Mouse (Mus musculus) cerebellum, adult 2 months (tissue): Measurements from ENCODE around the gene Nit2. TPM values are rescaled to one million over a fixed set of nuclear protein-coding genes. Genes with fewer than 3 reads are reported as not detected.

Experiments used
- DNase-seq, 2 experiments: peaks; one replicate each; pipeline ENCODE4 v3.0.0; 2021
- H3K27ac ChIP-seq: fragments of 200-500 bp; 2 replicates; pipeline ENCODE4 v1.5.1; 2012; ENCODE audit warnings: low read length, control low read depth, inconsistent platforms; ENCODE audit not compliant: insufficient read depth
- H3K27me3 ChIP-seq: fragments of 200-500 bp; 2 replicates; pipeline ENCODE4 v1.6.1; 2012; ENCODE audit warnings: inconsistent platforms, mild to moderate bottlenecking, low read length, moderate library complexity; ENCODE audit not compliant: control insufficient read depth, insufficient read depth
- H3K4me1 ChIP-seq: fragments of 200-500 bp; 2 replicates; pipeline ENCODE4 v1.6.1; 2011; ENCODE audit warnings: low read length; ENCODE audit not compliant: control insufficient read depth, insufficient read depth
- H3K4me3 ChIP-seq: fragments of 200-500 bp; replicated peaks from 2 replicates; pipeline ENCODE3; 2011; ENCODE audit warnings: mild to moderate bottlenecking, low read depth, low read length, control low read depth; ENCODE audit not compliant: insufficient read depth
- CTCF ChIP-seq: fragments of 200-500 bp; IDR thresholded peaks from 2 replicates; pipeline ENCODE4 v1.5.1; 2011; ENCODE audit warnings: low read depth, mild to moderate bottlenecking, control low read depth, low read length, moderate library complexity, borderline replicate concordance; ENCODE audit not compliant: insufficient read depth
- POLR2A ChIP-seq: fragments of 200-500 bp; IDR thresholded peaks from 2 replicates; pipeline ENCODE4 v1.6.1; 2011; ENCODE audit warnings: low read length, control low read depth, borderline replicate concordance; ENCODE audit not compliant: insufficient read depth
- WGBS: fragments of 180-500 bp; shearing (Covaris S2); methylation state at CpG from one replicate; pipeline ENCODE4 v1.1.7; 2018; 5-methylcytosine and 5-hydroxymethylcytosine counted together
- polyA plus RNA-seq: library from polyadenylated mRNA; depleted of rRNA; stranded (reverse); fragments of >200 nt; gene quantifications from 2 replicates; pipeline ENCODE4 v1.2.3, GENCODE M21; 2012; rRNA removed

The Nit2 gene
- polyA plus RNA-seq, 1 experiment: 16.5 TPM

GRCm38 (mm10) chr16:57117562-57117961, 49.6 kb downstream of the Nit2 start:
- TF ChIP-seq POLR2A (no peak), CTCF (no peak)
- DNase-seq: no peak
- Histone ChIP-seq H3K4me3 (no peak overlapping the region), H3K27ac (no peak overlapping the region), H3K4me1 (no peaks in the 10 kb centered on the region), H3K27me3 (no peaks in the 10 kb centered on the region)
- WGBS: 70% methylated on average over 2 of the region's 2 CpGs

- Histone ChIP-seq H3K4me1 (no peaks in the 10 kb centered on the region), H3K4me3 (no peak overlapping the region), H3K27ac (no peak overlapping the region), H3K27me3 (no peaks in the 10 kb centered on the region)
- no peak for DNase-seq
- no peak for TF ChIP-seq CTCF
- TF ChIP-seq POLR2A: no peak
These were observed 51.1 kb downstream of the Nit2 start for GRCm38 (mm10) chr16:57116066-57116465.

Other genes starting within 250 kb of the Nit2 start
- gene Lnp1, start 239.3 kb downstream of the Nit2 start, polyA plus RNA-seq: 0.61 and 0.73 TPM in 2 replicates
- 0.05 TPM in 2 replicates for gene Tmem45a2, start 96.0 kb downstream of the Nit2 start, polyA plus RNA-seq
- gene Tomm70a, start 45.6 kb downstream of the Nit2 start, polyA plus RNA-seq: 50.5 and 51.6 TPM in 2 replicates
- gene Tbc1d23, start 64.2 kb upstream of the Nit2 start, polyA plus RNA-seq: 39.4 and 42.8 TPM in 2 replicates
- gene Tmem30c, start 125.5 kb upstream of the Nit2 start, polyA plus RNA-seq: 1.1 TPM in 2 replicates
- gene Filip1l, start 185.8 kb upstream of the Nit2 start, polyA plus RNA-seq: 1.6 TPM in 2 replicates